Mouse (Mus musculus) gastrocnemius, adult 2 months (tissue): Measurements from ENCODE around the gene Syn3. TPM values are rescaled to one million over a fixed set of nuclear protein-coding genes. Genes with fewer than 3 reads are reported as not detected.

Source experiments
- DNase-seq: peaks from one replicate; pipeline ENCODE4 v3.0.0; 2022
- H3K27ac ChIP-seq: fragments of 200-600 bp; 2 replicates; pipeline ENCODE4 v1.8.1; 2022; ENCODE audit warnings: mild to moderate bottlenecking
- H3K4me3 ChIP-seq: fragments of 200-600 bp; 2 replicates; pipeline ENCODE4 v1.8.1; 2022; ENCODE audit warnings: mild to moderate bottlenecking, moderate library complexity
- CTCF ChIP-seq: fragments of 200-600 bp; IDR thresholded peaks from 2 replicates; pipeline ENCODE4 v1.8.1; 2022; ENCODE audit warnings: antibody characterized with exemption, mild to moderate bottlenecking, moderate library complexity
- intact Hi-C: fragments of 180-260 bp; cut with DNase I; formaldehyde crosslinking; loops from one replicate; pipeline ENCODE4 v1.15.1; 2025
- total RNA-seq, 2 experiments: library from RNA; stranded (reverse); gene quantifications; 2 replicates each; pipeline ENCODE4 v1.2.3; 2021

Syn3 gene
- total RNA-seq, 2 experiments from 2014 or later, result 0.28 TPM

- no peak for TF ChIP-seq CTCF
- intact Hi-C loops, result no loop called here
- peak overlapping the region; percentile 81 for H3K27ac ChIP-seq
- H3K4me3 ChIP-seq, result no peak overlapping the region
- no peak for DNase-seq
These were observed 162.2 kb downstream of the Syn3 start for GRCm38 (mm10) chr10:86336506-86336905.

GRCm38 (mm10) chr10:86334581-86334980, 164.1 kb downstream of the Syn3 start:
- peak overlapping the region; percentile 81 for H3K27ac ChIP-seq
- TF ChIP-seq CTCF, result no peak
- no peak for DNase-seq
- no peak overlapping the region for H3K4me3 ChIP-seq
- intact Hi-C loops, result no loop called here

DNA sequence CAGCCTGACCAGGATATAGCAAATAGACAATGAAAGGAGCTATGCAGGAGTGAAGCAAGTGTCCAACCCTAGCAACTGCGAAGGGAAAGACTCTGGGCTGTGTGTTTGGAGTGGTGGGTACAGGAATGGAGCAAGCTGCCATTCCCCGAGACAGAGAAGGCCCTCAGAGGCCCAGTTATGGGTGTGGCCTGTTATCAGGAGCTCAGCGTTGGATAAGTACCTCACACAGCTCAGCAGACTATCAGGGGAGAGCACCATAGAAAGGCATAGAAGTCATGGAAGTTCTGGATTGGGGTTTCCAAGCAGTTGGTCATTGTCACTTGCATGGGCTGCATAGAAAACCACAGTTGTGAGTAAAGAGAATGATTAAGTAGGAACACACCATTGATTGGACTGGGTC, 165.8 kb downstream of the Syn3 start:
- no peak for DNase-seq
- intact Hi-C loops, result no loop called here
- Histone ChIP-seq H3K27ac (peak overlapping the region; percentile 81), H3K4me3 (no peak overlapping the region)
- no peak for TF ChIP-seq CTCF

DNA sequence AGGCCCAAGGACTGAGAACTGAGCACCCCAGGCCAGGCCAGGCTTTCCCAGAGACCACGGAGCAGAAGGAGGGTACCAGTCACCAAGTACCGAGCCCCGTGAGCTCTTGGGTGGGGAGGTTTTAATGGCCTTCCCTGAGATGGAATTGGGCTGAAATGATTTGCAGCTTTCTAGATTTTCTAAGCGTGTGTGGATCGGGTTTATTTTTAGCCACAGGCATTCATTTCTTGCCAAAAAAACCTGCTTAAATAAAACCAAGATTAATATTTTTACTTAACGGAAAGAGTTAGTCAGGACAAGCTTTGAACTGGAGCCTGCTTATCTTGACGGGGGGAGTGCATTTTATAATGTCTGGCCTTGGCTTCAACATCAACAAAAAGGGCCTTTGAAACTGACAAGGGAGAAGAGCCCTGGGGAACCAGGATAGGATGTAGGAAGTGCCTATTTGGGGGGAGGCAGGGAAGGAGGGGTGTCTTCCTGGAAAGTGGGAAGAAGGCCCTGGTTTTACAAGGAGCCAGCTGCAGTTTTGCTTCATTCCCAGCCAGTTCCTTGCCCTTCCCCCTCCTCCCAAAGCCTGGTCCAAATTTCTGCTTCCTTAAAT, 166.9 kb downstream of the Syn3 start:
- intact Hi-C loops, result no loop called here
- TF ChIP-seq CTCF, result no peak
- no peak for DNase-seq
- Histone ChIP-seq H3K27ac (peak overlapping the region; percentile 81), H3K4me3 (peak overlapping the region; percentile 15)

DNA sequence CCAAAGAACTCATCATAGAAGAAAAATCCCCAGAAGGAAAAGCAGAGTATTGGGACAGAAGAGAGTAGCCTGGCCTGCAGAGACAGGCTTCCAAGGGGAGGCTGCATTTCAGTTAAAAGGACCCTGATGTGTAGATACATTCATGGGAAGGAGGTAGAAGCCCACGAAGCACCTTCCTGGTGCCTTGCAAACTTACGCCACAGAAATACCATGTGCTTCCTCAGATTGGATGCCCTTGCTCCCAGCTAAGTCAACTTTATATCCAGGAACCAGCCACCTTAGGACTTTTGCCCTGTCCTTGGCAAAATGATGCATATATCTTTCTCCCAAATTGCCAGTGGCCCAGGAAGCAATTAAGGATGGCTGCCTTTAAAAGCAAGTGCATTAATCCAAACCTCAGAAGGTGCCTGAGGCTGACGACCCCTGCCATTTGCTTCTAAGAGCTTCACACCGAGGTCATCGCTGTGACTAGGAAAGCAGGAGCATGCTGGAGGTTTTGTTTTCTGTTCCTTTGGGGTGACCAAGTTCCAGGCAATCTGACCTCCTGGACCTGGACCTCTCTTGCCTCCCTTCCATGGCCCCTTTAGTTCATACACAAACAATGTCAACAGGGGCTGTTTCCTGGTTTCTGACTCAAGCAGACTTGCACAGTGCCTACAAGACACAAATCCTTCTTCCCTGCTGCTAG, 167.6 kb downstream of the Syn3 start:
- intact Hi-C loops, result no loop called here
- H3K4me3 ChIP-seq, result peak overlapping the region; percentile 15
- peak overlapping the region; percentile 81 for H3K27ac ChIP-seq
- TF ChIP-seq CTCF, result no peak
- no peak for DNase-seq

DNA sequence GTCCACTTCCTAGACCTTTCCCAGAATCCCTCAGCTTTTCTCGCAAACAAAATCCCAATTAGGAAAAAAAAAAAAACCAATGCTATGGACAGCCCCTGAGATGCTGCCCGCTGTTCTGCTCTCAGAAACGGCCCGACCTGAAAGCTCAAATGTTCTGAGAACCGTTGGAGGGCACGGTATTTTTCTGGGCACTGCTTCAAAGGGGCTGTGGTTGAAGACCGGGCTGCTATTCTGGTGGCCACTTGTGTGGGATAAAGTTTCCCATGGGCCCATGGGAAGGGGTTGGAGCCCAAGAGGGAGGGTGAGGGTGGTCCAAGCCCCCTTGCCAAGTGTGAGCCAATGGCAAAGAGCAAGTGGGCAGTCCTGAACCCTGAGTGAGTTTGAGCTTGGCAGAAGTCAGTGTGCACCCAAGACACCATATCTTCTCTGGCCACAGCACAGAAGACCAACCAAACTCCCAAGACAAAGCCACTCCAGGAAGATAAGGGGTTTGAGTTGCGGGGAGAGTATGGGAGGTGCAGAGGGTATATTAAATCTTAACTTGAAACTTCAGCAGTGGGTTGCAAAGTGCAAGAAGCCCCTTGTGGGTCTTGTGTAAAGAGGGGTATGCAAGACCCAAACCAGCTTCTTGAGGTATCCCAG, 169.3 kb downstream of the Syn3 start:
- intact Hi-C loops, result no loop called here
- TF ChIP-seq CTCF, result no peak

DNA sequence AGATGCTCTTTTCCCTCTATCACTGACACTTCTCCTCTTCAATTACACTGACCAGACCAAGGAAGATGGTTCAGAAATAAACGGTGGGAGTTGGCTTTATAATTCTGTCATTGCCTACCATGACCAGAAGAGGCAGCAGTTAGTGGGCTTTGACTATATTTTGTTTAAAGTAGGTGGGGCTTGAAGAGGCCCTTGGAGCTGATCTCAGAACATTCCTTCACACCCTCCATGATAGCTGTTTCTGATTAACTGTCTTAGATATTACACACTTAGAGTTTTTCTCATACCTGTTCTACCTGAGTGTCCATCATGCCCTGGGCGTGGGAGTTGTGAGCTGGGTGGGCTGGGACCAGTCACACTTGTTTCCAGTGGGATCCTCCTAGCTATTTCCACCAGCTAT, 170.0 kb downstream of the Syn3 start:
- H3K4me3 ChIP-seq, result no peak overlapping the region
- TF ChIP-seq CTCF, result peak; percentile 33; the same call in 1 of the 2 replicates
- no peak for DNase-seq
- intact Hi-C loops, result no loop called here
- peak overlapping the region; percentile 81 for H3K27ac ChIP-seq

More for the DNA sequence above, 169.3 kb downstream of the Syn3 start:
- Histone ChIP-seq H3K27ac (peak overlapping the region; percentile 81), H3K4me3 (no peak overlapping the region)
- no peak for DNase-seq

- TF ChIP-seq CTCF, result no peak
- intact Hi-C loops, result no loop called here
These were observed 170.6 kb downstream of the Syn3 start for GRCm38 (mm10) chr10:86328143-86328542.

DNA sequence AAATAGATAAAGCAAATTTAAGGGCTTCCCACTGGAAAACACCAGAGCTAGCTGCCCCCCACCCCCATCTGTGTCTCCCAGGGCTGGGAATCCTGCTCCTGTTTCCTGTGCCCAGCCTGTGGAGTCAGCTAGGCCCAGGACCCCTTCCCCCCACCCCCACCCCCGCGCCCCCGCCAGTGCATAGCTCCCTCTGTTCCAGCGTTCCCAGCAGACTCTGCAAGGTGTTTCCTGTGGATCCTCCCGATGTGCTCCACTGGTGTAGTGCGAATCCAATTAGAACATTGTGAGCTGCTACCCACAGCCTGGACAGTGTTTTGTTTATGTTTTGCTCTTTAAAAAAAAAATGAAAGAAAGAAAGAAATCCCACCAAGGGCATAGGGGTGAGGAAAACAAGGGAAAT, 173.4 kb downstream of the Syn3 start:
- peak overlapping the region; percentile 58 for H3K27ac ChIP-seq
- DNase-seq, result no peak
- no peak for TF ChIP-seq CTCF
- intact Hi-C loops, result no loop called here
- H3K4me3 ChIP-seq, result no peak overlapping the region

More at GRCm38 (mm10) chr10:86328143-86328542, 170.6 kb downstream of the Syn3 start:
- Histone ChIP-seq H3K27ac (peak overlapping the region; percentile 81), H3K4me3 (no peak overlapping the region)
- no peak for DNase-seq

DNA sequence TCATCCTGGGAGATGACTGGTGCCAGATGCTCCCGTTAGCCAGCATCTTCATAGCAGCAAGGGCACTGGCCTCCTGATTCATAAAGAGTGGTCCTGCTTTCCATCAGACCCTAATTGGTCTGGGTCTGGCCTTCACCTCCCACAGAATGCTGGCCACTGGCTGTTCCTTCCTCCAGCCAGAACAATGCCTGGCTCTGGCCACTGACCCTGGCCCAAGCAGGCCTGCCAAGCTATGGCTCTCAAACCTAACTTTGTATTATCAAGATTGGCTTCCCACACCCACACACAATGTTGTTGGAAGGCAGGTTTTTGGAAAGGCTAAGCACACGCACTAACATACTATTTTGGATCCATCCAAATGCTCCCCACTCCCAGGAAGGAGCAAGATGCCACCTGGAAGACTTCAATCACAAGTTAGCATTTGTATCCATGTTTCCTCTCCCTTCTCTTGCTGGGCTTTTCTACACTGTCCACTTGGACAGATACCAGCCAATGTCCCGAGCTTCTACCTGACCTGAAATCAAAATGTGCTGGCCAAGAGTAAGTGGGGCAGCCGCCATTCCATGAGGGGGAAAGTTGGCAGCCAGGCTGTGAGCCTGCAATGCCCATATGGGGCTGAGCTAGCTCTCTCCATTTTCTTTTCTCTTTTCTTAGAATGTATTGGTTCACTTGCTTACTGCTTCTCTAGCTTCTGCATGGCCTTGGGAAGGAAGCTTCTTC, 175.3 kb downstream of the Syn3 start:
- no peak for TF ChIP-seq CTCF
- intact Hi-C loops, result loop anchor here (2.0 to 5.0 kb wide), 2 partner anchors 15 to 49 kb away; no protein-coding TSS in a partner anchor
- peak overlapping the region; percentile 83 for H3K27ac ChIP-seq
- DNase-seq, result no peak
- H3K4me3 ChIP-seq, result no peak overlapping the region

DNA sequence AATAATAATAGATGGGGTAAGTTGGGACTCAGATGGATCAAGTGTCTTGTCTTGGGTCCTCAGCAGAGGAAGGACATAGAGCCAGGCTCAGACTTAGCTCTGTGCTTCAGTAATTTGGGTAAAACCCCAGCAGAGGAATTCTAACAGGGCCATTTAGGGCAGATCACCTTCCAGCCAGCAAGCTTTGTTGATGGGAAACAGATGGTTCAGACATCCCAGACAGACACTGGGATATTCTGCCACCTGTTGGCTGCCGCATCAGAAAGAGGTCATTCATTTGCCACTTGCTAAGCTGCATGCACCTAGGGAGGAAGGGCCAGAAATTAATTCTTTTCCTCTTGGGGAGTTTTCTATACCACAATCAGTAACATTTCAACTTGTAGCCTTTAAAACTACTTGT, 176.7 kb downstream of the Syn3 start:
- intact Hi-C loops, result loop anchor here (2.0 to 5.0 kb wide), 2 partner anchors 17 to 50 kb away; no protein-coding TSS in a partner anchor
- no peak overlapping the region for H3K4me3 ChIP-seq
- peak; percentile 26; the same call in 1 of the 2 replicates for TF ChIP-seq CTCF
- DNase-seq, result no peak
- peak overlapping the region; percentile 83 for H3K27ac ChIP-seq

DNA sequence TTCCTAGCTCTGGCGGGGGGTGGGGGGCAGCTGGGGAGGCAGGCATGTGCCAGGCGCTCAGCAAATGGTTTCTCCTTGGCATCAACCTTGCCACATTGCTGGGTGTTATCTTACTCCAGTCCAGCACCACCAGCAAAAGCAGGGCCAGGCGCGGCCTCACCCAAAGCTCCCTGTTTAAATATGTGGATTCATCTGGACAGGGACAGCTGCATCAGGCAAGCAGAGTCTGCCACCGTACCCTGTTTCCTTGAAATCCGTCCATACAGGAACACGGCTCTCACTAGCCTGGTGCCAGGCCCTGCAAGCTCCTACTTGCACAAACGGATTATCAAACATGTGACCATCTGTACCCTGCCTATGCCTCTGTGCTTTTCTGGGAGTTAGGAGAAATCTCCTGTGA, 177.5 kb downstream of the Syn3 start:
- H3K27ac ChIP-seq, result peak overlapping the region; percentile 83
- DNase-seq, result peak; percentile 89
- intact Hi-C loops, result loop anchor here (5.0 kb wide), 1 partner anchor 51 kb away; no protein-coding TSS in a partner anchor
- H3K4me3 ChIP-seq, result peak overlapping the region; percentile 25
- no peak for TF ChIP-seq CTCF
